In genomic region chr11:70562995-70563469, GRCm38 (mm10) we compare ENCODE assay signal across 8 mouse cellular contexts. TPM values are rescaled to one million over a fixed set of nuclear protein-coding genes. Genes with fewer than 3 reads are reported as not detected.
DNase-seq lines count a peak whose midpoint lies in the region; ATAC-seq and TF ChIP-seq lines count a peak whose summit lies in the region.

No protein-coding gene starts in this region.

- peak overlapping the region; percentile 91 for H3K4me3 ChIP-seq in heart, embryonic 12.5 days
- H3K4me3 ChIP-seq in ES-Bruce4 (ENCODE audit: low read depth, low read length) (peak overlapping the region; percentile 96), macrophage (ENCODE audit: inconsistent target) (peak overlapping the region; percentile 70)
- peak overlapping the region; percentile 98 for H3K4me3 ChIP-seq in forebrain, embryonic 15.5 days

- peaks cover 39% of the 10 kb centered on the region for H3K4me1 ChIP-seq in heart, embryonic 12.5 days (replicated peaks)
- H3K4me1 ChIP-seq in ES-Bruce4 (ENCODE audit: control insufficient read depth, insufficient read depth, low read length) = no peaks in the 10 kb centered on the region
- H3K4me1 ChIP-seq in forebrain, embryonic 15.5 days = peaks cover 33% of the 10 kb centered on the region

- ATAC-seq in heart, embryonic 12.5 days (ENCODE audit: insufficient number of reproducible peaks, low FRiP score) = no peak
- peak; percentile 52; the same call in 1 of the 2 replicates for ATAC-seq in forebrain, embryonic 15.5 days (replicated peaks)

- peak overlapping the region; percentile 88 for H3K27ac ChIP-seq in heart, embryonic 12.5 days (ENCODE audit: poor library complexity, severe bottlenecking)
- no peak overlapping the region for H3K27ac ChIP-seq in ES-Bruce4 (ENCODE audit: insufficient read depth, low read length)
- H3K27ac ChIP-seq in forebrain, embryonic 15.5 days (replicated peaks) = peak overlapping the region; percentile 88
- peak overlapping the region; percentile 37 for H3K27ac ChIP-seq in macrophage

- H3K4me2 ChIP-seq in heart, embryonic 12.5 days = peak overlapping the region; percentile 92
- H3K4me2 ChIP-seq in forebrain, embryonic 15.5 days (replicated peaks) = peak overlapping the region; percentile 90

- no peak for DNase-seq in heart, adult 9 months (ENCODE audit: low spot score in 2 of 2)
- DNase-seq in layer of hippocampus, postnatal 36 days = no peak
- DNase-seq in right cerebral cortex, postnatal 25 days = no peak
- DNase-seq in urinary bladder, postnatal 10 days (ENCODE audit: low spot score) = no peak

- H3K79me2 ChIP-seq in macrophage (ENCODE audit: inconsistent target) = peaks cover 51% of the 10 kb centered on the region; the same call in 1 of the 2 replicates

- peak overlapping the region; percentile 94 for H3K9ac ChIP-seq in heart, embryonic 12.5 days
- peak overlapping the region; percentile 93 for H3K9ac ChIP-seq in ES-Bruce4 (ENCODE audit: low read depth, poor library complexity, severe bottlenecking)
- H3K9ac ChIP-seq in forebrain, embryonic 15.5 days (replicated peaks) = peak overlapping the region; percentile 88

- WGBS in heart, embryonic 12.5 days = 0% methylated on average over 20 of the region's 31 CpGs
- 0% methylated on average over 22 of the region's 31 CpGs for WGBS in forebrain, embryonic 15.5 days
- WGBS in macrophage (ENCODE audit: missing documents) = 2% methylated on average over 29 of the region's 31 CpGs

- H3K27me3 ChIP-seq in heart, embryonic 12.5 days (replicated peaks) = no peaks in the 10 kb centered on the region
- no peaks in the 10 kb centered on the region for H3K27me3 ChIP-seq in ES-Bruce4 (ENCODE audit: control insufficient read depth, insufficient read depth, low read length, poor library complexity, severe bottlenecking)
- no peaks in the 10 kb centered on the region for H3K27me3 ChIP-seq in forebrain, embryonic 15.5 days

- peaks cover 6% of the 10 kb centered on the region for H3K36me3 ChIP-seq in heart, embryonic 12.5 days
- H3K36me3 ChIP-seq in ES-Bruce4 (ENCODE audit: control insufficient read depth, insufficient read depth, low read length, poor library complexity, severe bottlenecking) (no peaks in the 10 kb centered on the region), macrophage (ENCODE audit: inconsistent target) (peaks cover 10% of the 10 kb centered on the region)
- H3K36me3 ChIP-seq in forebrain, embryonic 15.5 days = no peaks in the 10 kb centered on the region

- no peak for TF ChIP-seq CTCF in ES-Bruce4 (IDR thresholded peaks at IDR 0.05; ENCODE audit: low read depth, low read length)

- TF ChIP-seq EP300 in ES-Bruce4 (IDR thresholded peaks at IDR 0.05; ENCODE audit: insufficient read depth, low read depth, low read length) = no peak

- no peaks in the 10 kb centered on the region for H3K9me3 ChIP-seq in heart, embryonic 12.5 days (replicated peaks)
- no peaks in the 10 kb centered on the region for H3K9me3 ChIP-seq in ES-Bruce4 (replicated peaks; ENCODE audit: control insufficient read depth, insufficient read depth, low read length, poor library complexity, severe bottlenecking)
- no peaks in the 10 kb centered on the region for H3K9me3 ChIP-seq in forebrain, embryonic 15.5 days

- no peak for TF ChIP-seq POLR2A in ES-Bruce4 (IDR thresholded peaks at IDR 0.05; ENCODE audit: insufficient read depth, low read length)

RNA-seq across cellular contexts. Expression of gene Mink1, which starts 0.4 kb away (rescaled TPM):
- polyA plus RNA-seq in heart, embryonic 12.5 days (2016; fragmentation: Nextera tagmentation; extraction: Ambion mirVana) = 13.7 and 14.8 TPM in 2 replicates
- polyA plus RNA-seq in ES-Bruce4 (2011; ENCODE audit: insufficient read depth, insufficient read length, low read depth, missing spikeins) (25.2 and 31.8 TPM in 2 replicates), macrophage (2018) (23.4 to 63.5 TPM (median 51.1 TPM) in 3 replicates)
- polyA plus RNA-seq in forebrain, embryonic 15.5 days (2015; fragmentation: Nextera tagmentation; extraction: Ambion mirVana) = 14.3 and 15.6 TPM in 2 replicates
- total RNA-seq in macrophage (2018; cell fraction: chromatin; rRNA removed) = 100 to 1,000 TPM in 24 of 26 experiments, 10 to 100 TPM in 2; 86.2 to 379 (median 281) TPM
- 10 to 100 TPM; 40.2 to 69.7 (median 56.6) TPM for total RNA-seq in macrophage (2018; cell fraction: cytosol; rRNA removed)
- 100 to 1,000 TPM in 18 of 26 experiments, 10 to 100 TPM in 8; 63.4 to 206 (median 135) TPM for total RNA-seq in macrophage (2018; cell fraction: nucleus; rRNA removed)
- 100 to 1,000 TPM; 448 to 494 TPM for total RNA-seq in layer of hippocampus, postnatal 36 days (2021)

RNA-seq across cellular contexts. Expression of gene Pld2, which starts 23.2 kb away (rescaled TPM):
- polyA plus RNA-seq in heart, embryonic 12.5 days (2016; fragmentation: Nextera tagmentation; extraction: Ambion mirVana) = 12.6 TPM in 2 replicates
- polyA plus RNA-seq in ES-Bruce4 (2011; ENCODE audit: insufficient read depth, insufficient read length, low read depth, missing spikeins) = 7.3 and 8.3 TPM in 2 replicates
- polyA plus RNA-seq in forebrain, embryonic 15.5 days (2015; fragmentation: Nextera tagmentation; extraction: Ambion mirVana) = 7.0 and 8.2 TPM in 2 replicates
- 100 to 1,000 TPM; 111 to 303 (median 185) TPM for total RNA-seq in macrophage (2018; cell fraction: chromatin; rRNA removed)
- total RNA-seq in macrophage (2018; cell fraction: cytosol; rRNA removed) = 10 to 100 TPM; 15.3 to 36.4 (median 23.9) TPM
- total RNA-seq in macrophage (2018; cell fraction: nucleus; rRNA removed) = 100 to 1,000 TPM in 13 of 26 experiments, 10 to 100 TPM in 13; 45.6 to 248 (median 103) TPM
- polyA plus RNA-seq in macrophage (2018) = 19.1 to 36.3 TPM (median 25.0 TPM) in 3 replicates
- total RNA-seq in layer of hippocampus, postnatal 36 days (2021) = 10 to 100 TPM; 17.5 to 17.7 TPM

RNA-seq across cellular contexts. Expression of gene Gm40193, which starts 30.3 kb away (rescaled TPM):
- polyA plus RNA-seq in heart, embryonic 12.5 days (2016; fragmentation: Nextera tagmentation; extraction: Ambion mirVana) = not detected in 2 replicates
- polyA plus RNA-seq in ES-Bruce4 (2011; ENCODE audit: insufficient read depth, insufficient read length, low read depth, missing spikeins) (not detected in 2 replicates), macrophage (2018) (not detected in 3 replicates)
- not detected in 2 replicates for polyA plus RNA-seq in forebrain, embryonic 15.5 days (2015; fragmentation: Nextera tagmentation; extraction: Ambion mirVana)
- total RNA-seq in macrophage (2018; cell fraction: chromatin; rRNA removed) = not detected
- not detected for total RNA-seq in macrophage (2018; cell fraction: cytosol; rRNA removed)
- not detected for total RNA-seq in macrophage (2018; cell fraction: nucleus; rRNA removed)
- total RNA-seq in layer of hippocampus, postnatal 36 days (2021) = not detected

RNA-seq across cellular contexts. Expression of gene Psmb6, which starts 37.9 kb away (rescaled TPM):
- polyA plus RNA-seq in heart, embryonic 12.5 days (2016; fragmentation: Nextera tagmentation; extraction: Ambion mirVana) = 575 and 577 TPM in 2 replicates
- polyA plus RNA-seq in ES-Bruce4 (2011; ENCODE audit: insufficient read depth, insufficient read length, low read depth, missing spikeins) (244 and 250 TPM in 2 replicates), macrophage (2018) (305 to 399 TPM (median 395 TPM) in 3 replicates)
- 750 and 789 TPM in 2 replicates for polyA plus RNA-seq in forebrain, embryonic 15.5 days (2015; fragmentation: Nextera tagmentation; extraction: Ambion mirVana)
- total RNA-seq in macrophage (2018; cell fraction: chromatin; rRNA removed) = 100 to 1,000 TPM; 101 to 394 (median 222) TPM
- total RNA-seq in macrophage (2018; cell fraction: cytosol; rRNA removed) = 100 to 1,000 TPM; 380 to 616 (median 453) TPM
- total RNA-seq in macrophage (2018; cell fraction: nucleus; rRNA removed) = 100 to 1,000 TPM; 139 to 509 (median 336) TPM
- 100 to 1,000 TPM; 174 to 193 TPM for total RNA-seq in layer of hippocampus, postnatal 36 days (2021)

RNA-seq across cellular contexts. Expression of gene Gltpd2, which starts 44.0 kb away (rescaled TPM):
- polyA plus RNA-seq in heart, embryonic 12.5 days (2016; fragmentation: Nextera tagmentation; extraction: Ambion mirVana) = 0.23 and 0.65 TPM in 2 replicates
- polyA plus RNA-seq in ES-Bruce4 (2011; ENCODE audit: insufficient read depth, insufficient read length, low read depth, missing spikeins) (not detected in 2 replicates), macrophage (2018) (not detected in 3 replicates)
- 0.14 TPM in 1 of 2 replicates, not detected in the other for polyA plus RNA-seq in forebrain, embryonic 15.5 days (2015; fragmentation: Nextera tagmentation; extraction: Ambion mirVana)
- not detected for total RNA-seq in macrophage (2018; cell fraction: chromatin; rRNA removed)
- not detected for total RNA-seq in macrophage (2018; cell fraction: cytosol; rRNA removed)
- total RNA-seq in macrophage (2018; cell fraction: nucleus; rRNA removed) = not detected
- not detected for total RNA-seq in layer of hippocampus, postnatal 36 days (2021)
